Mouse (Mus musculus): Measurements from ENCODE around the gene Olfr702. TPM values are rescaled to one million over a fixed set of nuclear protein-coding genes. Genes with fewer than 3 reads are reported as not detected.

Gene Olfr702
- polyA plus RNA-seq, 2 experiments, result not detected

- Histone ChIP-seq H3K27me3 (ENCODE audit: control insufficient read depth, insufficient read depth, low read length) (no peaks in the 10 kb centered on the region), H3K27ac (no peak overlapping the region), H3K4me2 (ENCODE audit: low read depth) (no peak overlapping the region), H3K9ac (replicated peaks) (no peak overlapping the region), H3K36me3 (replicated peaks; ENCODE audit: control insufficient read depth, insufficient read depth, low read depth) (no peaks in the 10 kb centered on the region), H3K4me3 (ENCODE audit: insufficient read depth in 1 of 2, low read depth in 2 of 2, low read length in 2 of 2) (no peak overlapping the region), H3K9me3 (ENCODE audit: control insufficient read depth, low read length) (no peaks in the 10 kb centered on the region), H3K4me1 (replicated peaks; ENCODE audit: control insufficient read depth in 2 of 2, insufficient read depth in 2 of 2, low read length in 1 of 2) (no peaks in the 10 kb centered on the region)
- no peak for ATAC-seq (ENCODE audit: insufficient read depth)
- 15% methylated on average over 2 of the region's 2 CpGs for WGBS (ENCODE audit: insufficient replicate concordance)
- TF ChIP-seq EP300 (IDR thresholded peaks at IDR 0.05; ENCODE audit: low read depth) (no peak), CTCF (IDR thresholded peaks at IDR 0.05; ENCODE audit: low read depth) (peak; percentile 25; the same call in 1 of the 2 replicates)
- DNase-seq (ENCODE audit: low read depth in 3 of 3, low spot score in 3 of 3), result peak; percentile 0 to 7 (median 7)
Observed at GRCm38 (mm10) chr7:106815775-106816174, 17.9 kb downstream of the Olfr702 start.

- H3K4me2 ChIP-seq (ENCODE audit: low read depth), result no peak within 1 kb of the TSS
- H3K9me3 ChIP-seq (ENCODE audit: control insufficient read depth, low read length), result no peaks in the 10 kb centered on the region
- no peak for DNase-seq (ENCODE audit: low read depth in 3 of 3, low spot score in 3 of 3)
- H3K27me3 ChIP-seq (ENCODE audit: control insufficient read depth, insufficient read depth, low read length), result no peaks in the 10 kb centered on the region
- H3K9ac ChIP-seq (replicated peaks), result no peak within 1 kb of the TSS
- H3K27ac ChIP-seq, result no peak within 1 kb of the TSS
- ATAC-seq (ENCODE audit: insufficient read depth), result no peak
- no peaks in the 10 kb centered on the region for H3K36me3 ChIP-seq (replicated peaks; ENCODE audit: control insufficient read depth, insufficient read depth, low read depth)
- no peaks in the 10 kb centered on the region for H3K4me1 ChIP-seq (replicated peaks; ENCODE audit: control insufficient read depth in 2 of 2, insufficient read depth in 2 of 2, low read length in 1 of 2)
- no peak within 1 kb of the TSS for H3K4me3 ChIP-seq (ENCODE audit: insufficient read depth in 1 of 2, low read depth in 2 of 2, low read length in 2 of 2)
- TF ChIP-seq CTCF (IDR thresholded peaks at IDR 0.05; ENCODE audit: low read depth) (no peak), EP300 (IDR thresholded peaks at IDR 0.05; ENCODE audit: low read depth) (no peak)
- 44% methylated on average over 2 of the region's 2 CpGs for WGBS (ENCODE audit: insufficient replicate concordance)
Observed at GRCm38 (mm10) chr7:106813829-106814228, 19.9 kb downstream of the Olfr702 start, which contains the start of gene Olfr701. Gene Olfr701 (plus strand): TSS chr7:106814129.

- DNase-seq (ENCODE audit: low read depth in 3 of 3, low spot score in 3 of 3) (no peak), ATAC-seq (ENCODE audit: insufficient read depth) (no peak)
- H3K27me3 ChIP-seq (ENCODE audit: control insufficient read depth, insufficient read depth, low read length), result no peaks in the 10 kb centered on the region
- 73% methylated on average over 1 of the region's 1 CpGs for WGBS (ENCODE audit: insufficient replicate concordance)
- H3K27ac ChIP-seq, result no peak within 1 kb of the TSS
- no peak within 1 kb of the TSS for H3K4me3 ChIP-seq (ENCODE audit: insufficient read depth in 1 of 2, low read depth in 2 of 2, low read length in 2 of 2)
- TF ChIP-seq CTCF (IDR thresholded peaks at IDR 0.05; ENCODE audit: low read depth) (no peak), EP300 (IDR thresholded peaks at IDR 0.05; ENCODE audit: low read depth) (no peak)
- no peak within 1 kb of the TSS for H3K4me2 ChIP-seq (ENCODE audit: low read depth)
- no peaks in the 10 kb centered on the region for H3K4me1 ChIP-seq (replicated peaks; ENCODE audit: control insufficient read depth in 2 of 2, insufficient read depth in 2 of 2, low read length in 1 of 2)
- no peak within 1 kb of the TSS for H3K9ac ChIP-seq (replicated peaks)
- H3K9me3 ChIP-seq (ENCODE audit: control insufficient read depth, low read length), result no peaks in the 10 kb centered on the region
- H3K36me3 ChIP-seq (replicated peaks; ENCODE audit: control insufficient read depth, insufficient read depth, low read depth), result no peaks in the 10 kb centered on the region
Observed at GRCm38 (mm10) chr7:106808734-106809133, 25.0 kb downstream of the Olfr702 start, which contains the start of gene Olfr700. Gene Olfr700 (minus strand): TSS chr7:106808834.

GRCm38 (mm10) chr7:106793098-106793497 lies 40.6 kb downstream of the Olfr702 start, which contains the start of gene Olfr699:
Gene Olfr699 (minus strand): TSS chr7:106793198.
- Histone ChIP-seq H3K4me3 (ENCODE audit: insufficient read depth in 1 of 2, low read depth in 2 of 2, low read length in 2 of 2) (no peak within 1 kb of the TSS), H3K27ac (no peak within 1 kb of the TSS), H3K36me3 (replicated peaks; ENCODE audit: control insufficient read depth, insufficient read depth, low read depth) (no peaks in the 10 kb centered on the region), H3K4me2 (ENCODE audit: low read depth) (no peak within 1 kb of the TSS), H3K4me1 (replicated peaks; ENCODE audit: control insufficient read depth in 2 of 2, insufficient read depth in 2 of 2, low read length in 1 of 2) (no peaks in the 10 kb centered on the region), H3K9me3 (ENCODE audit: control insufficient read depth, low read length) (no peaks in the 10 kb centered on the region), H3K27me3 (ENCODE audit: control insufficient read depth, insufficient read depth, low read length) (no peaks in the 10 kb centered on the region), H3K9ac (replicated peaks) (no peak within 1 kb of the TSS)
- ATAC-seq (ENCODE audit: insufficient read depth) (no peak), DNase-seq (ENCODE audit: low read depth in 3 of 3, low spot score in 3 of 3) (no peak)
- TF ChIP-seq EP300 (IDR thresholded peaks at IDR 0.05; ENCODE audit: low read depth) (no peak), CTCF (IDR thresholded peaks at IDR 0.05; ENCODE audit: low read depth) (no peak)
- WGBS (ENCODE audit: insufficient replicate concordance), result 55% methylated on average over 1 of the region's 1 CpGs

GRCm38 (mm10) chr7:106788330-106788729 lies 45.4 kb downstream of the Olfr702 start:
- Histone ChIP-seq H3K4me2 (ENCODE audit: low read depth) (no peak overlapping the region), H3K9me3 (ENCODE audit: control insufficient read depth, low read length) (no peaks in the 10 kb centered on the region), H3K36me3 (replicated peaks; ENCODE audit: control insufficient read depth, insufficient read depth, low read depth) (no peaks in the 10 kb centered on the region), H3K4me3 (ENCODE audit: insufficient read depth in 1 of 2, low read depth in 2 of 2, low read length in 2 of 2) (no peak overlapping the region), H3K27me3 (ENCODE audit: control insufficient read depth, insufficient read depth, low read length) (no peaks in the 10 kb centered on the region), H3K27ac (no peak overlapping the region), H3K9ac (replicated peaks) (no peak overlapping the region), H3K4me1 (replicated peaks; ENCODE audit: control insufficient read depth in 2 of 2, insufficient read depth in 2 of 2, low read length in 1 of 2) (no peaks in the 10 kb centered on the region)
- DNase-seq (ENCODE audit: low read depth in 3 of 3, low spot score in 3 of 3) (no peak), ATAC-seq (ENCODE audit: insufficient read depth) (no peak)
- no peak for TF ChIP-seq EP300 (IDR thresholded peaks at IDR 0.05; ENCODE audit: low read depth)

Other genes with a start within 250 kb of the Olfr702 start
- not detected in 2 replicates for gene Olfr693, start 153.3 kb downstream of the Olfr702 start, polyA plus RNA-seq (2012; rRNA removed)
- not detected in 2 replicates for gene Olfr693, start 153.3 kb downstream of the Olfr702 start, polyA plus RNA-seq (2014; fragmentation: Nextera tagmentation; extraction: Ambion mirVana)
- not detected in 2 replicates for gene Olfr694, start 142.1 kb downstream of the Olfr702 start, polyA plus RNA-seq (2012; rRNA removed)
- not detected in 2 replicates for gene Olfr694, start 142.1 kb downstream of the Olfr702 start, polyA plus RNA-seq (2014; fragmentation: Nextera tagmentation; extraction: Ambion mirVana)
- not detected in 2 replicates for gene Olfr695, start 117.5 kb downstream of the Olfr702 start, polyA plus RNA-seq (2012; rRNA removed)
- gene Olfr695, start 117.5 kb downstream of the Olfr702 start, polyA plus RNA-seq (2014; fragmentation: Nextera tagmentation; extraction: Ambion mirVana), result not detected in 2 replicates
- not detected in 2 replicates for gene Olfr697, start 91.5 kb downstream of the Olfr702 start, polyA plus RNA-seq (2012; rRNA removed)
- not detected in 2 replicates for gene Olfr697, start 91.5 kb downstream of the Olfr702 start, polyA plus RNA-seq (2014; fragmentation: Nextera tagmentation; extraction: Ambion mirVana)
- gene Olfr698, start 78.5 kb downstream of the Olfr702 start, polyA plus RNA-seq (2012; rRNA removed), result not detected in 2 replicates
- gene Olfr698, start 78.5 kb downstream of the Olfr702 start, polyA plus RNA-seq (2014; fragmentation: Nextera tagmentation; extraction: Ambion mirVana), result not detected in 2 replicates
- gene Olfr699, start 40.7 kb downstream of the Olfr702 start, polyA plus RNA-seq (2012; rRNA removed), result not detected in 2 replicates
- not detected in 2 replicates for gene Olfr699, start 40.7 kb downstream of the Olfr702 start, polyA plus RNA-seq (2014; fragmentation: Nextera tagmentation; extraction: Ambion mirVana)
- gene Olfr700, start 25.1 kb downstream of the Olfr702 start, polyA plus RNA-seq (2012; rRNA removed), result not detected in 2 replicates
- gene Olfr700, start 25.1 kb downstream of the Olfr702 start, polyA plus RNA-seq (2014; fragmentation: Nextera tagmentation; extraction: Ambion mirVana), result not detected in 2 replicates
- not detected in 2 replicates for gene Olfr701, start 19.8 kb downstream of the Olfr702 start, polyA plus RNA-seq (2012; rRNA removed)
- gene Olfr701, start 19.8 kb downstream of the Olfr702 start, polyA plus RNA-seq (2014; fragmentation: Nextera tagmentation; extraction: Ambion mirVana), result not detected in 2 replicates
- not detected in 2 replicates for gene Olfr703, start 9.5 kb upstream of the Olfr702 start, polyA plus RNA-seq (2012; rRNA removed)
- gene Olfr703, start 9.5 kb upstream of the Olfr702 start, polyA plus RNA-seq (2014; fragmentation: Nextera tagmentation; extraction: Ambion mirVana), result not detected in 2 replicates
- gene Olfr704, start 29.3 kb upstream of the Olfr702 start, polyA plus RNA-seq (2012; rRNA removed), result not detected in 2 replicates
- gene Olfr704, start 29.3 kb upstream of the Olfr702 start, polyA plus RNA-seq (2014; fragmentation: Nextera tagmentation; extraction: Ambion mirVana), result not detected in 2 replicates
- gene Olfr705, start 43.0 kb upstream of the Olfr702 start, polyA plus RNA-seq (2012; rRNA removed), result not detected in 2 replicates
- gene Olfr705, start 43.0 kb upstream of the Olfr702 start, polyA plus RNA-seq (2014; fragmentation: Nextera tagmentation; extraction: Ambion mirVana), result not detected in 2 replicates
- not detected in 2 replicates for gene Olfr706, start 54.3 kb upstream of the Olfr702 start, polyA plus RNA-seq (2012; rRNA removed)
- not detected in 2 replicates for gene Olfr706, start 54.3 kb upstream of the Olfr702 start, polyA plus RNA-seq (2014; fragmentation: Nextera tagmentation; extraction: Ambion mirVana)
- not detected in 2 replicates for gene Olfr707, start 67.3 kb upstream of the Olfr702 start, polyA plus RNA-seq (2012; rRNA removed)
- not detected in 2 replicates for gene Olfr707, start 67.3 kb upstream of the Olfr702 start, polyA plus RNA-seq (2014; fragmentation: Nextera tagmentation; extraction: Ambion mirVana)
- gene Olfr1532-ps1, start 74.1 kb upstream of the Olfr702 start, polyA plus RNA-seq (2012; rRNA removed), result not detected in 2 replicates
- not detected in 2 replicates for gene Olfr1532-ps1, start 74.1 kb upstream of the Olfr702 start, polyA plus RNA-seq (2014; fragmentation: Nextera tagmentation; extraction: Ambion mirVana)
- not detected in 2 replicates for gene Olfr709-ps1, start 98.3 kb upstream of the Olfr702 start, polyA plus RNA-seq (2012; rRNA removed)
- not detected in 2 replicates for gene Olfr709-ps1, start 98.3 kb upstream of the Olfr702 start, polyA plus RNA-seq (2014; fragmentation: Nextera tagmentation; extraction: Ambion mirVana)
- not detected in 2 replicates for gene Olfr710, start 114.4 kb upstream of the Olfr702 start, polyA plus RNA-seq (2012; rRNA removed)
- not detected in 2 replicates for gene Olfr710, start 114.4 kb upstream of the Olfr702 start, polyA plus RNA-seq (2014; fragmentation: Nextera tagmentation; extraction: Ambion mirVana)
- gene Olfr6, start 130.0 kb upstream of the Olfr702 start, polyA plus RNA-seq (2012; rRNA removed), result not detected in 2 replicates
- not detected in 2 replicates for gene Olfr6, start 130.0 kb upstream of the Olfr702 start, polyA plus RNA-seq (2014; fragmentation: Nextera tagmentation; extraction: Ambion mirVana)
- not detected in 2 replicates for gene Olfr711, start 141.6 kb upstream of the Olfr702 start, polyA plus RNA-seq (2012; rRNA removed)
- not detected in 2 replicates for gene Olfr711, start 141.6 kb upstream of the Olfr702 start, polyA plus RNA-seq (2014; fragmentation: Nextera tagmentation; extraction: Ambion mirVana)
- not detected in 2 replicates for gene Olfr2, start 172.2 kb upstream of the Olfr702 start, polyA plus RNA-seq (2012; rRNA removed)
- not detected in 2 replicates for gene Olfr2, start 172.2 kb upstream of the Olfr702 start, polyA plus RNA-seq (2014; fragmentation: Nextera tagmentation; extraction: Ambion mirVana)
- not detected in 2 replicates for gene Olfr713, start 197.3 kb upstream of the Olfr702 start, polyA plus RNA-seq (2012; rRNA removed)
- not detected in 2 replicates for gene Olfr713, start 197.3 kb upstream of the Olfr702 start, polyA plus RNA-seq (2014; fragmentation: Nextera tagmentation; extraction: Ambion mirVana)
- not detected in 2 replicates for gene Olfr714, start 237.1 kb upstream of the Olfr702 start, polyA plus RNA-seq (2012; rRNA removed)
- not detected in 2 replicates for gene Olfr714, start 237.1 kb upstream of the Olfr702 start, polyA plus RNA-seq (2014; fragmentation: Nextera tagmentation; extraction: Ambion mirVana)